Mouse (Mus musculus): ENCODE measurements around the gene Naa30.
"Not testable (repeated sequence)": the region's sequence is repeated elsewhere in the genome, so short reads cannot be mapped to it uniquely, and the experiment has no call there.

Gene Naa30

GRCm38 (mm10) chr14:49171867-49172581 lies at the start of gene Naa30:
Gene Naa30 (plus strand): TSS chr14:49172226.
- DNase-seq (ENCODE audit: low spot score): peak; percentile 91

- no peak for DNase-seq (ENCODE audit: low spot score)
Measured at GRCm38 (mm10) chr14:49127162-49127779, 44.8 kb upstream of the Naa30 start.

- no peak for DNase-seq (ENCODE audit: low spot score)
Measured at GRCm38 (mm10) chr14:49128544-49129263, 43.3 kb upstream of the Naa30 start.

GRCm38 (mm10) chr14:49132391-49132790 lies 39.6 kb upstream of the Naa30 start:
- no peak for DNase-seq (ENCODE audit: low spot score)

GRCm38 (mm10) chr14:49138171-49138570 lies 33.9 kb upstream of the Naa30 start:
- DNase-seq (ENCODE audit: low spot score): no peak

GRCm38 (mm10) chr14:49140756-49141155 lies 31.3 kb upstream of the Naa30 start:
- DNase-seq (ENCODE audit: low spot score): no peak

- DNase-seq (ENCODE audit: low spot score): no peak
Measured at GRCm38 (mm10) chr14:49153801-49154200, 18.2 kb upstream of the Naa30 start.

- no peak for DNase-seq (ENCODE audit: low spot score)
Measured at GRCm38 (mm10) chr14:49155572-49155971, 16.5 kb upstream of the Naa30 start.

GRCm38 (mm10) chr14:49158143-49158925 lies 13.7 kb upstream of the Naa30 start:
- DNase-seq (ENCODE audit: low spot score): no peak

GRCm38 (mm10) chr14:49171286-49171685 lies 740 bp upstream of the Naa30 start:
- DNase-seq (ENCODE audit: low spot score): no peak

GRCm38 (mm10) chr14:49172582-49172988 lies 559 bp downstream of the Naa30 start:
- no peak for DNase-seq (ENCODE audit: low spot score)

- DNase-seq (ENCODE audit: low spot score): no peak
Measured at GRCm38 (mm10) chr14:49173290-49174135, 1.5 kb downstream of the Naa30 start.

GRCm38 (mm10) chr14:49179736-49180135 lies 7.7 kb downstream of the Naa30 start:
- DNase-seq (ENCODE audit: low spot score): no peak

GRCm38 (mm10) chr14:49186270-49186669 lies 14.2 kb downstream of the Naa30 start:
- no peak for DNase-seq (ENCODE audit: low spot score)

- no peak for DNase-seq (ENCODE audit: low spot score)
Measured at GRCm38 (mm10) chr14:49197031-49197527, 25.1 kb downstream of the Naa30 start.

GRCm38 (mm10) chr14:49201073-49201778 lies 29.2 kb downstream of the Naa30 start:
- DNase-seq (ENCODE audit: low spot score): no peak

- not testable (repeated sequence) for DNase-seq (ENCODE audit: low spot score)
Measured at GRCm38 (mm10) chr14:49210215-49210614, 38.2 kb downstream of the Naa30 start.

- DNase-seq (ENCODE audit: low spot score): no peak
Measured at GRCm38 (mm10) chr14:49218677-49219076, 46.7 kb downstream of the Naa30 start.

- DNase-seq (ENCODE audit: low spot score): not testable (repeated sequence)
Measured at GRCm38 (mm10) chr14:49219466-49220022, 47.5 kb downstream of the Naa30 start.

- no peak for DNase-seq (ENCODE audit: low spot score)
Measured at GRCm38 (mm10) chr14:49221771-49222170, 49.7 kb downstream of the Naa30 start.
